Mouse (Mus musculus) granulocyte monocyte progenitor cell, adult 5-6 weeks (primary cell): ENCODE data around the gene Acvr1. TPM values are rescaled to one million over a fixed set of nuclear protein-coding genes. Genes with fewer than 3 reads are reported as not detected.
A peak's percentile ranks its signal among the peaks of the same experiment; 100 is the strongest.

Source experiments
- ATAC-seq: replicated peaks from 2 replicates; pipeline ENCODE4 v1.8.0; 2016; ENCODE audit warnings: mild to moderate bottlenecking, moderate TSS enrichment, inconsistent platforms; ENCODE audit not compliant: poor library complexity, severe bottlenecking
- total RNA-seq, 2 experiments: library from RNA; stranded (forward) in 1 of 2; stranded (reverse) in 1 of 2; fragments of 200-712, 200-1000 nt in 1 of 2; fragments of >200 nt in 1 of 2; fragmentation: Nextera tagmentation in 1 of 2; gene quantifications; 2 replicates each; pipeline ENCODE4 v1.2.3; 2014 to 2017

Gene Acvr1
- total RNA-seq (2014; fragmentation: Nextera tagmentation) (2.9 and 3.9 TPM in 2 replicates), total RNA-seq (2017) (0.78 and 0.88 TPM in 2 replicates)

DNA sequence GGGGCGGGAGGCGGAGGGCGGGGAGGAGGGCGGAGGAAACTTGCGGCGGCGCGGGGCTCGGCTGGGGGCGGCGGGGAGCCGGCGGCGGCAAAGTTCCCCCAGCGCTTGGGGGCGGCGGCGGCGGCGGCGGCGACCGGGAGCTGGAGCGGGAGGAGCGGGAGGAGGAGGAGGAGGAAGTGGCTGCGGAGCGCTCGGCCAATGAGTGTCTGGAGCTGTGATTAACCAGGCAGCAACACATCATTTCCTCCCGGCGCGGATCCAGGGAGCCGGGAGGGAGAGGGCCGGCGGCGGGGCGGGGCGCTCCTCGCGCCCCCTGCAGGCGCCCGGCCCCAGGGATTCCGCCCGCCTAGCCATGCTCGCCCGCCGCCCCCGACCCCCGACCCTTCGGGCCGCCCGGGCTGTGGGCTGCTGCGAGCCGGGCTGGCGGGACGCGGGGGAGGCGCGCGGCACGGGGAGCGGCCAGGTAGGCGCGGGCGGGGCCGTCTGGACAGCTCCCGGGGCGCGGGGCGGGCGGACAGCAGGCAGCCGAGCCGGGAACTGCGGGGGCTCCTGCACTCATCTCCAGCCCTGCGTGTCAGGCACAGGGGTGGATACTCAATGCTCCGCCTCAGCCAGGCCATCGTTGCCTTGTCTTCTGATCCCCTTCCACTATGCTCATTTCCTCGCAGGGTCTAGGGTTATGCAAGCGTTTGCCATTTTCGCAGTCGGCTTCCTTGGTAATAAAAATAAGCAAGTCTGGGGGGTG is at the start of gene Acvr1, which contains the start of gene Upp2:
TSS of gene Acvr1 (minus strand) at position 92 of the 745 bp plus-strand sequence.
TSS of gene Upp2 (plus strand) at position 233 of the 745 bp plus-strand sequence.
- ATAC-seq, result peak; percentile 86

- no peak for ATAC-seq
These were observed 48.8 kb upstream of the Acvr1 start for GRCm38 (mm10) chr2:58615766-58616165.

DNA sequence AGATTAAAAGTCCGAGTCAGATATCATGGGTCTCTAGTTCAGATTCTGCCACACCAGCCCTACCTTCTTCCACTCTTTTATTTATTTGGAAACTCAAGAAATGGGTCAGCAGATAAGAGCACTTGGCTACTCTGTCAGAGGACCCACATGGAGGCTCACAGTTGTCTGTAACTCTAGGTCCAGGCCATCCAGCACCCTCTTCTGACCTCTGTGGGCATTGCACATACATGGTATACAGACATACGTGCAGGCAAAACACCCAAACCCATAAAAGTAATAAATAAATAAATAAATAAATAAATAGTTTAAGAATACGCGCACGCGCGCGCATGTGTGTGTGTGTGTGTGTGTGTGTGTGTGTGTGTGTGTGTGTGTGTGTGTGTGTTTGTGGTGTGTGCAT is 47.9 kb upstream of the Acvr1 start:
- no peak for ATAC-seq

GRCm38 (mm10) chr2:58613720-58614119 is 46.8 kb upstream of the Acvr1 start:
- ATAC-seq, result no peak

- ATAC-seq, result no peak
These were observed 37.8 kb upstream of the Acvr1 start for GRCm38 (mm10) chr2:58604791-58605190.

- no peak for ATAC-seq
These were observed 36.4 kb upstream of the Acvr1 start for GRCm38 (mm10) chr2:58603379-58603778.

- ATAC-seq, result no peak
These were observed 34.4 kb upstream of the Acvr1 start for GRCm38 (mm10) chr2:58601382-58601781.

GRCm38 (mm10) chr2:58599639-58600038 is 32.7 kb upstream of the Acvr1 start:
- peak; percentile 94 for ATAC-seq

DNA sequence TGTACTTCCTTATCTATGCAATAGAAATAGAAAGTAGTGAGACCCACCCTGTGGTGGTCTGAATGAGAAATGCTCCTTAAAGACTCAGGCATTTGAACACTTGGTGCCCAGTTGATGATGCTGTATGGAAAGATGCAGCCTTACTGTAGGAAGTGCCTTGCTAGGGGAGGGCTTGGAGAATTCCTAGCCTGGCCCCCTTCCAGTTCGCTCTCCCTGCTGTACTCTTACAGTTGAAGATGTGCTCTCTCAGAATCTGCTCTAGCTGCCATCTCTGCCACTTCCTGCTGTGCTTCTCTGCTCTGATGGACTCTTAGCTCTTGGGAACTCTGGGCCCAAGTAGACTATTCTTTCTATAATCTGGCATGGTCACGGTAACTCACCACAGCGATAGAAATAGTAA is 30.6 kb upstream of the Acvr1 start:
- ATAC-seq, result no peak

DNA sequence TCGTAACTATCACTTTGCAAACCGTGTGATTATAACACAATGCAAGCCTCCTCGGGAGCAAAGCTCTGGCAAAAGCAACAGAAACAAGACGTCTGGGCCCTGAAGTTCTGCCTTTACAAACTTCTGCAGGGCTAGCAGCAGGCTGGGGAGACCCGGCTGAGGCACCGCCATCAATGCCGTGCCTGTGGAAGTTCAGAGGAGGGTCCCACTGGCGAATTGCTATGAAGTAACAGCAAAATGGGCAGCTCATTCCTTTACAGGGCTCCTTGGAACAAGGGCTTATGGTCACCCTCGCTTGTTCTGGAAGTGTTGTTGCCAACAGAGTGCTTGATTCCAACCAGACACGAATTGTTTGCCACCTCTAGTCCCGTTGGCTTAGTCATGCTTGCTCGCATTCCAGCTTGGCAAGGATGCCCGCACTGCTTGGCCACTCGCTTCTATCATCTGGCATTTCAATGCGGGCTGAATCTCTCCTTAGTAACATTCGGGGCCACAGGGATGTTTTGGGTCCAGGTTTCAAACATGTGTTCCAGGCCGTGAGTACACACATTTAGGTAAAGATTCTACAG is 29.9 kb upstream of the Acvr1 start:
- ATAC-seq, result no peak

GRCm38 (mm10) chr2:58595350-58595749 is 28.4 kb upstream of the Acvr1 start:
- ATAC-seq, result no peak

- no peak for ATAC-seq
These were observed 23.1 kb upstream of the Acvr1 start for GRCm38 (mm10) chr2:58590055-58590454.

- ATAC-seq, result no peak
These were observed 22.7 kb upstream of the Acvr1 start for GRCm38 (mm10) chr2:58589637-58590036.

DNA sequence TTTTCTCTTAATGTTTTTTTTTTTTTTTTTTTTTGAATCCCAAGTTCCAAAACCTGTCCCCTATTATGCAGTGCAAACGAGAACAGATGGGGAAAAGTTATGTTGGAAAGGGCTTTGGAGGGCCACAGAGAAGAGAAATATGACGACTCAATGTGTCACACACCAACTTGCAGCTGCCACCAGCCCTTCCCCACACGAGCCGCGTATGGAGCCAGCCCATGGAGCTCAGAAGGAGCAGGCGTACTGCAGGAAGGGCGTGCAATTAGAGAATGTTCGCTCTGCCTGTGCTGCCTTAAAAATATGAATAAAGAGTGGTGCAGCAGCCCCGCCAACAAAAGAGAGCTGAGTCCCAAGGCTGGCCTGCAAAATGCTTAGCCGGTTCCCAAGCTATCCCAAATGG is 19.4 kb upstream of the Acvr1 start:
- no peak for ATAC-seq

- ATAC-seq, result 0 out of 2 replicates have a peak, but pooled peaks have one; percentile 22
These were observed 7.2 kb upstream of the Acvr1 start for GRCm38 (mm10) chr2:58574167-58574566.

DNA sequence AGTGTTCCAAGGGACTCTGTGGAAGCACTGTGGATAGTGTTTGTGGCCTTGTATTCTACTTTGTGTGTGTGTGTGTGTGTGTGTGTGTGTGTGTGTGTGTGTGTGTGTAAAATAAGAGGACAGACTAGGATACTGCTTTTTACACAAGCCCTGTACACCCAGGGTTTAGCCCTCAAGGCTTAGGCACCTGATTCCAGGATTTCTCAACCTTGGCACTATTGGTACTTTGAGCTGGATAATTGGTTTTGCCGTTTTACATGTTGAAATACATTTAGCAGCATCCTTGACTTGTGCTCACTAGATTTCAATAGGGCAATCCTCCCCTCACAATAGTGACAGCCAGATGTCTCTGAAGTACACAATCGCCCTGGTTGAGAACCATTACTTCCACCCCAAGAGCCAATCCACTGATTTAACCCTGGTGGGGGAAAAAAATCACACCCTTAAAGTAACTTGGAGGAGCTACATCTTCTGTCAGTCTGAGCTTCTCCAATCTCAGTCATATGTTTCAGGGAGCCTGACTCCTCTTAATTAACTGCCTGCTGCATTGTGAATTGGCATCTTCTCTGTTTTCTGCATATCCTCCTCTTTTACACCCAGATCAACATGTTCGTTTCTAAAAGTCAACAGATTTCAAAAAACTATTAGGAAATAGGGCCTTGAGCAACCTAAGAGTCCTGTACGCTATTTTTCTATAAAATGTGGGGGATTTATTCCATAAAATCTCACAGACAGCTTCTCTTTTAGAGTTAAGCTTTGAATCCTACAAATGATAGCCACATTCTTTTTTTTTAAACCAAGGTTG is 2.1 kb upstream of the Acvr1 start:
- ATAC-seq, result no peak

- no peak for ATAC-seq
These were observed 1.1 kb upstream of the Acvr1 start for GRCm38 (mm10) chr2:58567866-58568719.

- ATAC-seq, result peak; percentile 54
These were observed 419 bp downstream of the Acvr1 start for GRCm38 (mm10) chr2:58566410-58567065.

DNA sequence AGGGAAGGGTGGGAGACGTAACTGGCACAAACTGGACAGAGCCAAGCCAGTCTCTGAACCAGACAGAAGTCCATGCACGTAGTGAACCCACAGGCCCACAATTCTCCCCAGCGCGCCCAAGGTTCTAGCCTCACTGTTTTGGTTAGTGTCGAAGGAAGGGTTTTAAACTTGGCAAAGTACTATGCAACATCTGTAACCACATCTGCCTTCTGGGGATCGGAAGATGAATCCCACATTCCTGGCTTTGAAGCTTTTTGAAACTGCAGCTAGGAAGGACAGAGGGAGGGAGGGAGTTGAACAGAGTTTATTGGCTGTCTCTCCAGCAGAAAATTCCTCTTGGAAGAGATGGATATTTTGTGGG is 928 bp downstream of the Acvr1 start:
- ATAC-seq, result no peak

- ATAC-seq, result no peak
These were observed 1.7 kb downstream of the Acvr1 start for GRCm38 (mm10) chr2:58565267-58565666.
